In genomic region chr17:78248943-78249342, GRCm38 (mm10) we compare ENCODE assay signal across 13 mouse cellular contexts. TPM values are rescaled to one million over a fixed set of nuclear protein-coding genes. Genes with fewer than 3 reads are reported as not detected.
DNase-seq lines count a peak whose midpoint lies in the region; ATAC-seq and TF ChIP-seq lines count a peak whose summit lies in the region.
"Had no signal": no experiment of that assay in that cellular context is flagged by ENCODE, and none has a peak within 500 bp of the region (broad histone marks: within the 10 kb centered on the region; RNA-seq: fewer than 3 reads in every experiment).

No protein-coding gene starts in this region.

- POLR2A ChIA-PET in Patski (lab: Charles Lee) = interaction anchor here (0.6 to 1.1 kb wide), 2 partner anchors 38 to 49 kb away, joined by 5 to 13 read pairs; no protein-coding TSS in a partner anchor

- no peak for DNase-seq in liver, adult 2 months (ENCODE audit: extremely low read depth, low read depth, low spot score)
- DNase-seq in liver = no peak
- no peak for DNase-seq in Patski (ENCODE audit: low read depth, low spot score)
- DNase-seq in urinary bladder, postnatal 14 days (ENCODE audit: low spot score) = no peak
- DNase-seq in thymus, postnatal 25 days = no peak
- DNase-seq: heart, adult 18-20 months; kidney, postnatal 14 days; right cerebral cortex, postnatal 4 days had no signal

- in situ Hi-C loops in Patski (cut with MboI; ENCODE audit: low pct_unique_long_range_greater_than_20kb) = no loop called here

- no peaks in the 10 kb centered on the region for H3K36me3 ChIP-seq in liver, adult 2 months (ENCODE audit: control insufficient read depth, insufficient read depth, low read length)
- H3K36me3 ChIP-seq in erythroblast, embryonic 14.5 days (ENCODE audit: control insufficient read depth) = no peaks in the 10 kb centered on the region
- H3K36me3 ChIP-seq in megakaryocyte, embryonic 14.5 days (replicated peaks; ENCODE audit: low read length) = no peaks in the 10 kb centered on the region
- H3K36me3 ChIP-seq: hindbrain, embryonic 12.5 days had no signal

- peaks cover 3% of the 10 kb centered on the region; the same call in 1 of the 2 replicates for H3K79me2 ChIP-seq in liver, adult 2 months (ENCODE audit: control insufficient read depth, insufficient read depth, low read length)

- no peak for TF ChIP-seq POLR2A in liver, adult 2 months (IDR thresholded peaks at IDR 0.05; ENCODE audit: extremely low read depth, insufficient read depth, low read length)

- 45% methylated on average over 3 of the region's 3 CpGs for WGBS in liver, adult 2 months

- H3K27ac ChIP-seq in liver, adult 2 months (replicated peaks; ENCODE audit: insufficient read depth, low read depth, low read length) = peak overlapping the region; percentile 29; the same call in 1 of the 2 replicates
- H3K27ac ChIP-seq: hindbrain, embryonic 12.5 days; left cerebral cortex, adult 2 months; macrophage had no signal

- TF ChIP-seq CTCF in liver, adult 2 months (IDR thresholded peaks at IDR 0.05; ENCODE audit: low read depth, low read length) = no peak
- no peak for TF ChIP-seq CTCF in Patski (IDR thresholded peaks at IDR 0.05)

- H3K9me3 ChIP-seq in erythroblast, embryonic 14.5 days (ENCODE audit: control insufficient read depth, low read length) = no peaks in the 10 kb centered on the region
- H3K9me3 ChIP-seq in megakaryocyte, embryonic 14.5 days = no peaks in the 10 kb centered on the region
- H3K9me3 ChIP-seq: hindbrain, embryonic 12.5 days had no signal

- no peak overlapping the region for H3K9ac ChIP-seq in liver, adult 2 months (ENCODE audit: low read depth, low read length)
- H3K9ac ChIP-seq: hindbrain, embryonic 12.5 days had no signal

- no peak overlapping the region for H3K4me3 ChIP-seq in liver, adult 2 months (ENCODE audit: insufficient read depth, low read depth, low read length)
- H3K4me3 ChIP-seq in erythroblast, embryonic 14.5 days (replicated peaks) = peak overlapping the region; percentile 18
- peak overlapping the region; percentile 84 for H3K4me3 ChIP-seq in megakaryocyte, embryonic 14.5 days (replicated peaks)
- H3K4me3 ChIP-seq: hindbrain, embryonic 12.5 days; left cerebral cortex, adult 2 months had no signal

- peaks cover 5% of the 10 kb centered on the region; the same call in 1 of the 2 replicates for H3K4me1 ChIP-seq in liver, adult 2 months (ENCODE audit: control insufficient read depth, insufficient read depth, low read length)
- H3K4me1 ChIP-seq in erythroblast, embryonic 14.5 days (ENCODE audit: control insufficient read depth) = peaks cover 45% of the 10 kb centered on the region
- H3K4me1 ChIP-seq in megakaryocyte, embryonic 14.5 days = peaks cover 56% of the 10 kb centered on the region

- peak; percentile 13 for ATAC-seq in Patski

- CTCF ChIA-PET in Patski (lab: Charles Lee) = interaction anchor here (2.3 kb wide), 1 partner anchor 29 kb away, joined by 6 read pairs; no protein-coding TSS in a partner anchor

- H3K27me3 ChIP-seq in liver, adult 2 months (ENCODE audit: control insufficient read depth, insufficient read depth, low read length) = no peaks in the 10 kb centered on the region
- H3K27me3 ChIP-seq in Patski = no peaks in the 10 kb centered on the region
- H3K27me3 ChIP-seq in erythroblast, embryonic 14.5 days (ENCODE audit: control insufficient read depth) = no peaks in the 10 kb centered on the region
- H3K27me3 ChIP-seq in megakaryocyte, embryonic 14.5 days (replicated peaks) = no peaks in the 10 kb centered on the region
- H3K27me3 ChIP-seq: hindbrain, embryonic 12.5 days had no signal

RNA-seq across cellular contexts. Expression of gene Crim1, which starts 48.9 kb away (rescaled TPM):
- 9.0 and 11.7 TPM in 2 replicates for total RNA-seq in liver, adult 2 months (2014; rRNA removed)
- polyA plus RNA-seq in liver, adult 2 months (2012; rRNA removed) = 5.6 and 6.5 TPM in 2 replicates
- polyA plus RNA-seq in Patski (2021) = 243 TPM
- polyA plus RNA-seq in erythroblast, embryonic 14.5 days (2012) = 0.07 and 0.10 TPM in 2 replicates
- polyA plus RNA-seq in megakaryocyte, embryonic 14.5 days (2012; ENCODE audit: insufficient read depth, low replicate concordance) = 3.2 and 6.9 TPM in 2 replicates

Comparison
In these comparisons a context has a peak if more than half of its experiments do, and no peak if none do; other contexts are left out.
1. RNA of gene Crim1, which starts 48.9 kb away (polyA plus RNA-seq): 243 TPM in Patski (single experiment); 5.6 to 6.5 TPM in liver, adult 2 months, 3.2 to 6.9 TPM in megakaryocyte, embryonic 14.5 days and 0.07 to 0.10 TPM in erythroblast, embryonic 14.5 days; every median in the first group is over 10 times any median in the second.